29 mouse cellular contexts compared by ENCODE assay signal in genomic region chr12:91298700-91299099, GRCm38 (mm10).
"Had no signal": no experiment of that assay in that cellular context is flagged by ENCODE, and none has a peak within 500 bp of the region (broad histone marks: within the 10 kb centered on the region; RNA-seq: fewer than 3 reads in every experiment).

No protein-coding gene starts in this region.

- H3K27ac ChIP-seq: gastrocnemius, adult 2 months; heart, adult 2 months; heart, embryonic 13.5 days; heart, embryonic 15.5 days; hindbrain, embryonic 13.5 days; hindbrain, embryonic 15.5 days; hindbrain, postnatal 0 days; kidney, embryonic 15.5 days; kidney, postnatal 0 days; limb, embryonic 10.5 days; limb, embryonic 12.5 days; liver, embryonic 13.5 days; liver, embryonic 15.5 days had no signal

- ATAC-seq: hindbrain, postnatal 0 days; intestine, embryonic 16.5 days had no signal

- H3K4me3 ChIP-seq: gastrocnemius, adult 2 months; heart, adult 2 months; heart, embryonic 13.5 days; heart, embryonic 15.5 days; hindbrain, embryonic 13.5 days; hindbrain, embryonic 15.5 days; kidney, embryonic 15.5 days; limb, embryonic 10.5 days; limb, embryonic 12.5 days; liver, embryonic 13.5 days; liver, embryonic 15.5 days had no signal

- H3K4me2 ChIP-seq: heart, embryonic 11.5 days; heart, embryonic 13.5 days; heart, embryonic 15.5 days; hindbrain, embryonic 13.5 days; hindbrain, embryonic 15.5 days; kidney, embryonic 15.5 days; limb, embryonic 12.5 days; liver, embryonic 11.5 days; liver, embryonic 13.5 days; liver, embryonic 15.5 days had no signal

- H3K27me3 ChIP-seq: heart, embryonic 13.5 days; heart, embryonic 15.5 days; hindbrain, embryonic 13.5 days; hindbrain, embryonic 15.5 days; kidney, embryonic 15.5 days; limb, embryonic 12.5 days; liver, embryonic 13.5 days; liver, embryonic 15.5 days had no signal

- H3K9me3 ChIP-seq: heart, embryonic 13.5 days; heart, embryonic 15.5 days; hindbrain, embryonic 13.5 days; hindbrain, embryonic 15.5 days; kidney, embryonic 15.5 days; limb, embryonic 10.5 days; liver, embryonic 13.5 days; liver, embryonic 15.5 days had no signal

- DNase-seq: gastrocnemius, adult 2 months; gastrocnemius, postnatal 10 days; gastrocnemius, postnatal 25 days; heart, adult 11 months; heart, adult 2 months; heart, postnatal 14 days; heart, postnatal 36 days; kidney, adult 11 months; kidney, adult 2 months; kidney, adult 9 months; kidney, postnatal 14 days; kidney, postnatal 36 days; layer of hippocampus, adult 9-11 months; layer of hippocampus, postnatal 36 days; liver; liver, embryonic 13.5 days had no signal

- H3K4me1 ChIP-seq: heart, embryonic 13.5 days; heart, embryonic 15.5 days; hindbrain, embryonic 15.5 days; kidney, embryonic 15.5 days; limb, embryonic 10.5 days; limb, embryonic 12.5 days had no signal

- H3K36me3 ChIP-seq: hindbrain, embryonic 15.5 days had no signal

- H3K9ac ChIP-seq: heart, embryonic 13.5 days; heart, embryonic 15.5 days; hindbrain, embryonic 13.5 days; hindbrain, embryonic 15.5 days; kidney, embryonic 15.5 days; limb, embryonic 12.5 days; liver, embryonic 13.5 days; liver, embryonic 15.5 days had no signal
